Mouse (Mus musculus) Patski (cell line): ENCODE measurements at regions not wholly inside any gene's neighbourhood (a gene's known extent, or its start where the extent isn't known, plus 50 kb on each side); places are given as distances from the start of the nearest gene placed in this dataset.
A peak's percentile ranks its signal among the peaks of the same experiment; 100 is the strongest.

ENCODE experiments used
- ATAC-seq: fragments of 100-300 bp; one replicate; pipeline ENCODE4 v1.8.0; 2021
- CTCF ChIA-PET: fragments of 350-600 bp; sonication (Branson Sonifier 250); formaldehyde crosslinking; loops from one replicate; lab custom pipeline; 2022; ENCODE audit warnings: inconsistent platforms; lab: Charles Lee
- POLR2A ChIA-PET: fragments of 350-600 bp; sonication (Branson Sonifier 250); formaldehyde crosslinking; loops from one replicate; lab custom pipeline; 2022; ENCODE audit warnings: antibody characterized with exemption, inconsistent platforms; lab: Charles Lee
- DNase-seq: peaks from one replicate; pipeline ENCODE4 v3.0.0-alpha.2; 2011; ENCODE audit warnings: low read depth, low spot score
- H3K27me3 ChIP-seq: fragments of 371-371 bp; one replicate; pipeline ENCODE4 v1.5.1; 2021
- CTCF ChIP-seq: fragments of 100-300 bp; IDR thresholded peaks from one replicate; pipeline ENCODE4 v1.5.1; 2021
- in situ Hi-C: fragments of 300-500 bp; cut with MboI; formaldehyde crosslinking; loops from 3 replicates; pipeline ENCODE4 v1.11.1; 2018; ENCODE audit warnings: low pct_unique_long_range_greater_than_20kb, mixed read lengths

- POLR2A ChIA-PET = interaction anchor here (0.5 kb wide), 1 partner anchor 113 kb away, joined by 6 read pairs; no protein-coding TSS in a partner anchor
- DNase-seq (no peak), ATAC-seq (no peak)
- in situ Hi-C loops = no loop called here
- CTCF ChIA-PET = interaction anchor here (0.8 to 2.2 kb wide), 7 partner anchors 8 to 271 kb away, joined by 3 to 6 read pairs (median 3); no protein-coding TSS in a partner anchor
- H3K27me3 ChIP-seq = no peaks in the 10 kb centered on the region
- no peak for TF ChIP-seq CTCF
Measured at GRCm38 (mm10) chr3:41453525-41453924, 102.0 kb upstream of the Jade1 start.

GRCm38 (mm10) chr3:41452716-41453090 is 102.8 kb upstream of the Jade1 start:
- CTCF ChIA-PET = interaction anchor here (1.0 to 2.4 kb wide), 7 partner anchors 9 to 270 kb away, joined by 3 to 7 read pairs (median 5); no protein-coding TSS in a partner anchor
- in situ Hi-C loops = no loop called here
- POLR2A ChIA-PET = interaction anchor here (0.6 to 0.7 kb wide), 3 partner anchors 12 to 65 kb away, joined by 3 to 5 read pairs (median 4); no protein-coding TSS in a partner anchor
- no peak for TF ChIP-seq CTCF
- peak; percentile 64 for DNase-seq
- no peaks in the 10 kb centered on the region for H3K27me3 ChIP-seq
- peak; percentile 49 for ATAC-seq

GRCm38 (mm10) chr3:41452020-41452715 is 103.4 kb upstream of the Jade1 start:
- POLR2A ChIA-PET = interaction anchor here (0.6 to 0.8 kb wide), 4 partner anchors 12 to 70 kb away, joined by 3 to 5 read pairs (median 4); no protein-coding TSS in a partner anchor
- TF ChIP-seq CTCF = no peak
- in situ Hi-C loops = no loop called here
- CTCF ChIA-PET = interaction anchor here (1.0 to 2.4 kb wide), 8 partner anchors 13 to 270 kb away, joined by 3 to 7 read pairs (median 4); no protein-coding TSS in a partner anchor
- ATAC-seq = no peak
- H3K27me3 ChIP-seq = no peaks in the 10 kb centered on the region
- DNase-seq = no peak

- ChIA-PET POLR2A (interaction anchor here (1.3 kb wide), 1 partner anchor 115 kb away, joined by 3 read pairs; no protein-coding TSS in a partner anchor), CTCF (interaction anchor here (1.0 to 2.4 kb wide), 4 partner anchors 12 to 222 kb away, joined by 3 to 7 read pairs (median 4); no protein-coding TSS in a partner anchor)
- TF ChIP-seq CTCF = peak; percentile 6
- in situ Hi-C loops = no loop called here
- no peak for ATAC-seq
- H3K27me3 ChIP-seq = no peaks in the 10 kb centered on the region
- DNase-seq = no peak
Measured at GRCm38 (mm10) chr3:41450696-41451095, 104.8 kb upstream of the Jade1 start.

DNA sequence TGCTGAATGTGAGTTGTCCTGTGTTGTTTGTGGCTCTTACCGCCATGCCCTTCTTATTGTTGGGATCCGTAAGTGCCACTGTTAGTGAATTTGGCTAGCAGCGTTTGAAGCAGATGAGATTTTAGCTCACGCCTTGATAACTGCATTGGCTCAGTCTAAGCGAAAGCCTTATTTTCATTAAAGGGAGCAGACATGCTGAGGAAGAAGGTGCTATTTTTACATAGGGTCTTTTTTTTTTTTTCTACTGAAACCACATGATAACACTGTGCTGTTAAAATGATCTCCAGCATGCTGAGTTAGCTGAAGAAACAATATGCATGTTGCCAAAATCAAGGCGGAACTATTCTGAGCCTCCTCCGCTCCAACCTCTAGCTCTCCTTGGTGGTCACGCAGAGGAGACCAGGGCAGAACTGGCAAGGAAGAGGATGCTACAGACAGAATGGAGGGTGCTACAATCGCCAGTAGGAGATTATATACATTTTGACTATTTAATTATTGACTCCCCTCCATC is 111.2 kb upstream of the Jade1 start:
- ATAC-seq (no peak), DNase-seq (no peak)
- no peaks in the 10 kb centered on the region for H3K27me3 ChIP-seq
- CTCF ChIA-PET = interaction anchor here (0.7 to 0.8 kb wide), 2 partner anchors 33 to 55 kb away, joined by 3 read pairs; no protein-coding TSS in a partner anchor
- no peak for TF ChIP-seq CTCF
- POLR2A ChIA-PET = no interaction called here
- in situ Hi-C loops = no loop called here

- DNase-seq (no peak), ATAC-seq (no peak)
- ChIA-PET CTCF (interaction anchor here (0.7 to 2.2 kb wide), 5 partner anchors 11 to 43 kb away, joined by 3 to 7 read pairs (median 5); no protein-coding TSS in a partner anchor), POLR2A (interaction anchor here (0.7 kb wide), 1 partner anchor 83 kb away, joined by 4 read pairs; no protein-coding TSS in a partner anchor)
- in situ Hi-C loops = no loop called here
- H3K27me3 ChIP-seq = no peaks in the 10 kb centered on the region
- no peak for TF ChIP-seq CTCF
Measured at GRCm38 (mm10) chr3:41436238-41436637, 119.3 kb upstream of the Jade1 start.

GRCm38 (mm10) chr3:41433106-41433505 is 122.4 kb upstream of the Jade1 start:
- POLR2A ChIA-PET = no interaction called here
- CTCF ChIA-PET = no interaction called here
- ATAC-seq (no peak), DNase-seq (no peak)
- in situ Hi-C loops = no loop called here
- TF ChIP-seq CTCF = no peak
- H3K27me3 ChIP-seq = no peaks in the 10 kb centered on the region

DNA sequence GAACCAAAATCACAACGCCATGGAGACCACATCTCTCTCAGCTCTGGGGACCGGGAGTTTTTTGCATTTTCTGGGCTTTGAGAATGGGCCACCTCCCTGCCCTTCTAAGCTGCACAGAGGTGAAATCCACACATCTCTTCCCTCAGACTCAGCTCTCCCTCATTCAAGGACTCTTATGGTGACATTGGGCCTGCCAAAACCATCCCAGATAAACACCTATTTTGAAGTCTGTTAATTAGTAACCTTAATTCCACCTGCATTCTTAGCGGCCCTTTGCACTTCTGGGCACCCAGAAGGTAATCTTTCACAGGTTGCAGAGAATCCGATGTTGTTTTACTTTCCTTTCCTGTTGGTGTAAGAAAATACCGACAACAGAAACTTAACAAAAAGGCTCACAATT is 123.2 kb upstream of the Jade1 start:
- ATAC-seq (no peak), DNase-seq (no peak)
- TF ChIP-seq CTCF = no peak
- ChIA-PET POLR2A (interaction anchor here (0.6 to 1.1 kb wide), 2 partner anchors 29 to 44 kb away, joined by 4 to 6 read pairs; no protein-coding TSS in a partner anchor), CTCF (interaction anchor here (1.0 to 1.5 kb wide), 2 partner anchors 17 to 48 kb away, joined by 3 read pairs; no protein-coding TSS in a partner anchor)
- no peaks in the 10 kb centered on the region for H3K27me3 ChIP-seq
- in situ Hi-C loops = no loop called here

DNA sequence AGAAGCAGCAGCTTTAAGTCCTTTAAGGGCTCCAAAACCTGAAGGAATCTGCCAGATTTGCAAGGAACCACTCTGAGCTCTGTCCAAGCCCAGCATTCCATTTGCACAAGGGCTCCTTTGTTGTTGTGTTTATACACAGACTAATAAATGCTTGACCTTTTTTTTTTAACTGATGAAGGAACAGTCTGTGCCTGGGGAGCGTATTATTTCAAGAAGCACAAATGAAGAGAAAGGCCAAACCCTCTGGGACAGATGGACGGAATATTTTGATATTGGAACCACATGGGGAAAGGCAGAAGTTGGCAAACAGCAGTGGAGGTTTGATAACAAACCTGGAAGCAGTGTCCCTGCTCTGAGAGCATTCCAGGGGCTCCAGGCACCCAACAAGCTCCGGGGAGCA is 125.3 kb upstream of the Jade1 start:
- TF ChIP-seq CTCF = no peak
- ATAC-seq (no peak), DNase-seq (no peak)
- CTCF ChIA-PET = interaction anchor here (1.0 kb wide), 1 partner anchor 17 kb away, joined by 3 read pairs; no protein-coding TSS in a partner anchor
- no peaks in the 10 kb centered on the region for H3K27me3 ChIP-seq
- POLR2A ChIA-PET = no interaction called here
- in situ Hi-C loops = no loop called here

GRCm38 (mm10) chr3:41426946-41427345 is 128.6 kb upstream of the Jade1 start:
- DNase-seq (no peak), ATAC-seq (no peak)
- H3K27me3 ChIP-seq = no peaks in the 10 kb centered on the region
- ChIA-PET POLR2A (no interaction called here), CTCF (no interaction called here)
- in situ Hi-C loops = no loop called here
- no peak for TF ChIP-seq CTCF
